Comparison of ENCODE assay signal across 8 mouse cellular contexts in the genomic region with DNA sequence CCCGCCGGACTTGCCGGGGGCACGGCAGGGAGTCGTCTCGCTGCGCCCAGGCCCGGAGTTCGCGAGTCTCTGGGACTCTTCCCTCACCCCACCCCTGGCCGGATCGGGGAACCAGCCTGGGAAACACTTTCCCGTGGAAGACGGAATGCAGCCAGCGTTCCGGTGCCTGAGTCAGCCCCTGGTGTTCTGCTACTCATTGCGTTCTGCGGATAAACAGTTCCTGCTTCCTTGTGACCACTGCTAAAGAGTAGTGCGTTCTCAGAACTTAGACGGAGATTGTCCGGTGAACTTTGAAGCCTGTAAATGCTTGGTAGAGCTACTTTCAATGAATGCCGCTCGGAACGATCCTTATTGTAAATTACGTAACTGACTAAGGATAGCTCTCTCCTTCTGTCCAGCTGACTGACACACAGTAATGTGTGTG. TPM values are rescaled to one million over a fixed set of nuclear protein-coding genes. Genes with fewer than 3 reads are reported as not detected.
DNase-seq lines count a peak whose midpoint lies in the region; ATAC-seq lines count a peak whose summit lies in the region.

No protein-coding gene starts in this region.

- H3K9ac ChIP-seq in hindbrain, embryonic 14.5 days: peak overlapping the region; percentile 68

- DNase-seq in retina, adult 2 months (ENCODE audit: low read depth, low spot score): peak; percentile 4
- DNase-seq in retina, postnatal 1 day: no peak
- peak; percentile 67 to 72 for DNase-seq in cerebellum, postnatal 25 days
- peak; percentile 14 to 28 for DNase-seq in frontal cortex, postnatal 25 days (ENCODE audit: low spot score in 2 of 2)
- peak; percentile 28 for DNase-seq in hindbrain, embryonic 14.5 days (ENCODE audit: low spot score)
- DNase-seq in layer of hippocampus, postnatal 36 days: peak; percentile 54 to 60
- DNase-seq in lung, postnatal 25 days (ENCODE audit: low spot score): peak; percentile 61
- peak; percentile 59 to 68 for DNase-seq in right cerebral cortex, adult 2 months (ENCODE audit: low spot score in 2 of 2)

- WGBS in hindbrain, embryonic 14.5 days: under 1% methylated on average over 24 of the region's 25 CpGs

- H3K4me3 ChIP-seq in hindbrain, embryonic 14.5 days (replicated peaks; ENCODE audit: low read length): peak overlapping the region; percentile 83

- H3K9me3 ChIP-seq in hindbrain, embryonic 14.5 days (ENCODE audit: control insufficient read depth, low read length): no peaks in the 10 kb centered on the region

- H3K36me3 ChIP-seq in hindbrain, embryonic 14.5 days (replicated peaks; ENCODE audit: control insufficient read depth, insufficient read depth): no peaks in the 10 kb centered on the region

- ATAC-seq in hindbrain, embryonic 14.5 days (ENCODE audit: low FRiP score): peak; percentile 34

- H3K27me3 ChIP-seq in hindbrain, embryonic 14.5 days (ENCODE audit: control insufficient read depth, insufficient read depth, low read length): no peaks in the 10 kb centered on the region

- peak overlapping the region; percentile 93 for H3K4me2 ChIP-seq in hindbrain, embryonic 14.5 days (replicated peaks)

- H3K27ac ChIP-seq in hindbrain, embryonic 14.5 days: peak overlapping the region; percentile 66

- no peaks in the 10 kb centered on the region for H3K4me1 ChIP-seq in hindbrain, embryonic 14.5 days (replicated peaks; ENCODE audit: control insufficient read depth, insufficient read depth, low read length)

RNA-seq across cellular contexts. Expression of a gene that starts 0.7 kb away (rescaled TPM):
- polyA plus RNA-seq in hindbrain, embryonic 14.5 days (2014; fragmentation: Nextera tagmentation; extraction: Ambion mirVana): 15.0 TPM in 2 replicates
- 10 to 100 TPM; 35.6 to 38.6 TPM for total RNA-seq in layer of hippocampus, postnatal 36 days (2021)

RNA-seq across cellular contexts. Expression of a gene that starts 58.1 kb away (rescaled TPM):
- polyA plus RNA-seq in hindbrain, embryonic 14.5 days (2014; fragmentation: Nextera tagmentation; extraction: Ambion mirVana): 0.31 and 0.64 TPM in 2 replicates
- total RNA-seq in layer of hippocampus, postnatal 36 days (2021): 1 to 10 TPM; 1.2 to 2.7 TPM
